Mouse (Mus musculus) hindbrain, embryonic 13.5 days (tissue): Measurements from ENCODE around the gene Rpl27a. TPM values are rescaled to one million over a fixed set of nuclear protein-coding genes. Genes with fewer than 3 reads are reported as not detected.

Experiments used
- microRNA-seq: library from miRNA; unstranded; fragments of <30 nt; microRNA quantifications from one replicate; pipeline ENCODE4, GENCODE M21; 2016
- polyA plus RNA-seq: library from polyadenylated mRNA; unstranded; fragments of >200 nt; fragmentation: Nextera tagmentation; extraction: Ambion mirVana; gene quantifications from 2 replicates; pipeline ENCODE4 v1.2.1, GENCODE M21; 2015

Rpl27a gene
- polyA plus RNA-seq, 1 experiment from 2014 or later = 89.0 TPM

Small RNAs within 50 kb of the gene (microRNA-seq; reads per million reads assigned to microRNA genes)
- gene Gm47284 = not detected

Other genes with a start within 250 kb of the Rpl27a start
- 5.6 and 9.4 TPM in 2 replicates for gene Stk33, start 80.1 kb upstream of the Rpl27a start, polyA plus RNA-seq
- 0.22 and 0.34 TPM in 2 replicates for gene Trim66, start 11.0 kb upstream of the Rpl27a start, polyA plus RNA-seq
- 22.6 and 25.6 TPM in 2 replicates for gene St5, start 184.5 kb downstream of the Rpl27a start, polyA plus RNA-seq
- 15.5 TPM in 2 replicates for gene Akip1, start 184.5 kb downstream of the Rpl27a start, polyA plus RNA-seq
- gene BC051019, start 204.7 kb downstream of the Rpl27a start, polyA plus RNA-seq = 0.16 and 1.00 TPM in 2 replicates
- 0.42 TPM in 1 of 2 replicates, not detected in the other for gene Ascl3, start 212.6 kb downstream of the Rpl27a start, polyA plus RNA-seq
- gene Tmem9b, start 233.7 kb downstream of the Rpl27a start, polyA plus RNA-seq = 110 and 113 TPM in 2 replicates